Mouse (Mus musculus) gastrocnemius, postnatal 36 days (tissue): ENCODE data around the gene Tbck. TPM values are rescaled to one million over a fixed set of nuclear protein-coding genes. Genes with fewer than 3 reads are reported as not detected.

Source experiments
- DNase-seq, 2 experiments: peaks; one replicate each; pipeline ENCODE4 v3.0.0; 2022
- intact Hi-C: fragments of 180-260 bp; cut with DNase I; formaldehyde crosslinking; loops from one replicate; pipeline ENCODE4 v1.15.1; 2025
- total RNA-seq, 2 experiments: library from RNA; stranded (reverse); gene quantifications; 2 replicates each; pipeline ENCODE4 v1.2.3; 2021

Tbck gene
- total RNA-seq, 2 experiments from 2014 or later, result 7.6 TPM

DNA sequence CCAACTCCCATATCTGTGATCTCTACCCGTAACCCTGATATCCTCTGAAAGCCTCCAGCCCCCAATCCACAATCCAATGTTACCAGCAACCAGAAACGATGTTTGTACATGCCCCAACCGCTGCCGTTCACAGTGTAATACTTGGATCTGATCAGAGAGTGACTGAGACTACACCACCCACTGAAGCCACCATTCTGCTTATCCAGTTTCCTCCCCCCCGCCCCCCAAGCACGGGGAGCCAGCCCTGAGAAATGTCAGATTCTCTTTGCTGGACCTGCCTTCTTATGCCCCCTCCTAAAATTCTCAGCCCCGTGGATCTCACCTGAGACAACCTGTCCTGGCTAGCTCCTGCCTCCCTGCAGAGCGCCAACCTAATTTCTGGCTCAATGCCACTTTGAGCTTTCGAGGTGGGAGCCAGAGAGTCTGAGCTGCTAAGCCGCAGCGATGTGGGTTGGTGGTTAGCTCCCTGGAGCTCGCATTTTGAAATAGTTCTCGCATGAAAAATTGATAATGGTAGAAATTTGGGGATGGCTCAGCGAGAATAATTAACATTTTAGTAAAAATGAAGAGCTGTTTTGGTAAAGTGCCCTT is 180.5 kb downstream of the Tbck start:
- intact Hi-C loops, result no loop called here

DNA sequence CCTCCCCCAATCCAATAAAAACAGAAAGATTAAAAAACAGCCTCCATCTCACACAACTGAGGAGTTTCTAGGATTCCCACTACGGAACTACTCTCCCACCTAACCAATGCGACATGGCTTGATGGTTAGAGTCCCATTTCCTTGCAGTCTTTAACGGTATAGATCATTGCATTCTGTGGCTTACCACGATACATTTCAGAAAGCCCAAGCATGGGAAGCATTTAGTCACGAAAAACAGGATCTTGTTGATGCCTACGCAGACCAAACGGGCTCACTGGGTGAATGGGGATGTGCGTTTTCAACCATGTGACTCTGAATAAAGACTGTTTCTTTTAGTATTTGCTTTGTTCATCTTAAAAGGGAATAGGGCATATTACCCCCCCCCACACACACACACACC is 181.0 kb downstream of the Tbck start:
- DNase-seq, result no peak
- intact Hi-C loops, result no loop called here

More for the DNA sequence above, 180.5 kb downstream of the Tbck start:
- DNase-seq, result no peak

DNA sequence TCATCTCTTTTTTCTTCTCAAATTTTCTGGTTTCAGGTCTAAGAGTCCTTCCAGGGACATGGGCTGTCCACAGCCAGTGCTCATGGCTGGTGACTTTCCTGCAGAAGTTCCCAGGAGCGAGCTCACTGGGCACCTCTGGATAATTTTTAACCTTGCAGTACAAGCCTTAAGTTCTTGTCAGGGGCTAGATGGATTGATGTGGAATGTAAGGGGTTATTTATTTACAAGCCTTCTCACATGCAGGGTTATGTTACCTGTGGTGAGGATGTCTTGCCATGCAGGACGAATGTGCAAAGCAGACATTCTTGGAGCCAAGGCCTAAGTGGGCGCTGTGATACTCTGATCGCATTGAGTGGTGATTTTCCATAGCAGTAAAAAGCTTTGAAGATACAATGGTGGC is 181.7 kb downstream of the Tbck start:
- intact Hi-C loops, result no loop called here
- DNase-seq, result no peak

DNA sequence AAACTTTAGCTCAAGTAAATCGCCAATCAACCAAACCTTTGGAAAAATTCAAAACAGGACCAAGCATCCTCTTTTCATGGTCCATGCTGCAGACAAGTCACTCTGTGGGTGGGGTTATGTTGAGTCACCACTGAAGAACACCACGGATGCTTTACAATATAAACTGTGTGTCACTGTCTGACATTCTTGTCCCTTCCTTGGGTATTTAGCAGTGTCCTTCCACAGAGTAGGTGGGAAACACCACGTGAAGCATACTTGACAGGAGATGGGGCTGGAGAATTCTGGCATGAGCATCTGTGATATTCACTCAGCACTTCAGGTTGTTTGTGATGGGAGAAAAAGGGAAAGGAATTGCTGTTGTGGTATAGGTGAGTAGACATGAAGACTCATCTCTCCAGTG is 183.0 kb downstream of the Tbck start:
- intact Hi-C loops, result no loop called here
- DNase-seq, result no peak

DNA sequence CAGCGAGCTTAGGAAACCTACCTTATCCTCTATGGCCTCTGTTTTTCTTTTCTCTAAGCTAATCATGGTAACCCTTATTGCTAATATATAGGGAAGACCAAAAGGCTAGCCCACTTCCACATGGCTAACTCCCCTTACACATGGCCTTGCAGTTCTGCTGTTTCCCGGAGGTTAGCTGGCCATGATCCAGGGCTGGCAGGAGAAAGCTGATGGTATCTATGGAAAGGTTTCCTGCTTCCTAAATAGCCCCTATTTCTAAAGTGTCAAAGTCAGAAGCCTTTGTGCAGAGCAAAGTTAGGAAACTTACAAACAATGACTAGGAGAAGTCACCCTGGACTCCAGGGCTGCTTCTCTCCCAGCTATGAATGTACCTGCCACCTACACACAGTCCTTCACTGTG is 184.9 kb downstream of the Tbck start:
- no peak for DNase-seq
- intact Hi-C loops, result no loop called here

DNA sequence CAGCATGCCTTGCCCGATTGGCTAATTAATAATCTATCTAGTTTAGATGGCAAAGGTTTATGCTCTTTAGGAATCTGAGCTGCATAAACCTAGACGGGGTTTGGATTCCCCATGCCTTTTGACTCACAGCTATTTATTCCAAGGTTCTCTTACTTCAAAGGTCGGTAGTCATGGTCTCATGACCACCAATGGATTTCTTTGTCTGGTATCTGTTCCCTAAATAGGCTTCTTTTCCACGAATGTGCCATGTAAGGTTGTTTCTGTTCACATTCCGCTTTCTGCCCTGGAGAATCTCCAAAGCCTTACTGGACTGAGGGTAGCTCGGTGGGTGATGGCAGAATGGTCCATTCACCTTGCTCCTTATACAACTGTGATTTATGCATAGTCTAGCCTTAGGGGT is 186.1 kb downstream of the Tbck start:
- DNase-seq, result no peak
- intact Hi-C loops, result no loop called here

DNA sequence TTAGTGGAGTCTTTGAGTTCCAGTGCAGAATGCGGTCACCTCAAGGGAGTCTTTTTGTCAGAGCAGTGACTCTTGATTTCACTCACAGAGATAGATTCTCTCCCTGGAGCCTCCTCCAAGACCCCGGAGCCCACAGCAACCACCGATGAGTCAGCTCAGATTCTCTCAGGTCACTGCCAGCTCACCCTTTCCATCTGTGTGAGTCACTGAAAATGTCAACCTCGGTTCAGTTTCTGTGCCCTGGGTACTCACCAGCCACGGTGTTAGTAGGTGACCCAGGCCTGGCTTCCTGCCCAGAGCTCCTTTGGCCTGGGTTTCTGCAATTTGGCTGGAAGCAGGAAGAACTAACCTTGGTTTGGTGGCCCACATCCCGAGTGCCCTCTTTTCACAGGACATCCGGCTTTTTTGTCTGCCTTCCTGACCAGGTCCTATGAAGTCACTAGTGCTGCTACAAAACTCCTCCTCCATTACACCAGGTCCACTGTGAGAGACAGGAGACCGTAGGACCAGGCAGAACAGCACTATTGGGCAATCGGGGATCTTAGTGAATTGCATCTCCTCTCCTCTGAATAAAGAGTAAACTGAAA is 187.5 kb downstream of the Tbck start:
- intact Hi-C loops, result no loop called here
- DNase-seq, result no peak

DNA sequence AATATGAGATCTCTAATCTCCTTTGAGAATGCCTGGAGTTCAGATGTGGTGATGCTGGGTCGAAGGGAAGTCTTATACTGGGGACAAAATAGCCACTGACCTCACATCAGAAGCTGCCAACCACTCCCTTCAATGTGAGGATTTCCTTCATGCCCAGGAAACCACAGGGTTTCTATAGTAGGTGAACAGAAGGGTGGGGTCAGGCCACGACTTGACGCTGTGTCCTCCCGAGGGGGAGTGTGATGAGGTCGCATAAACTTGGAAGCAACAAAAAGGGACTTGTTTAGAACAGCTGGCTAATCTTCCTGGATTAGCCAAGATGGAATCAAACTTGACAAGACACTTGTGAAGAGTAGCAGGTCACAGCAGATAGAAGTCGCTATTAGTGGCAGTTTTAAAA is 189.3 kb downstream of the Tbck start:
- intact Hi-C loops, result no loop called here
- DNase-seq, result no peak

DNA sequence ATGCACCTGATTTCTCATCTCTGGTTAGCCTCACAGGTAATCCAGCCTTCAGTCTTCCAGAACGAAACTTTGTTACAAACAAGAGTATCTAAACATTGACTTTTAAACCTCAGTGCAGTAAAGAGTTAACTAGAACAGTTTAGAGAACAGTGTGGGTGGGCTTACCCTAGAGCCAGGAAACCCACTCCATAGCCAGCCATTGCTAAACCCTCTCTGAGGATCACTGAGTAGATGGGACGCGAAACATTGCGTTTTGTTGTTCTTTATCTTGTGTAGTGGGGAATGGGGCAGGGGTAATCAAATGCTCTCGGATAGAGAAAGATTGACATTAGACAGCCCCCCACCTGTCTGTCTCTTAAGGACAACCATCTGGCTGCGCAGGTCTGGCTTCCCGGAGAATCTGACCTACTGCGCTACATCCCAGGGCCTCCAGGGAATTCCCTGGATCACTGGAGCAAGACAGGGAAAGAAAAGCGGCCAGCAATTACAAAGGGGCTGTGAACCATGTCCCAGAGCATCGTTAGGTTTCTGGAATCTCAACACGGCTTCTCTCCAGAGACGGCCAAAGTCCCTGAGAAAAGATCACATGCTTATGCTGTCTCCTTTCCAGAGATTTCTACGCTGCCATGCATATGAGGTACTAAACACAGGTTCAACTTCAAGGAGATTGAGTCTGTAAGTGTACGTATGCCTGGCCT is 192.2 kb downstream of the Tbck start:
- intact Hi-C loops, result no loop called here
- DNase-seq, result no peak

DNA sequence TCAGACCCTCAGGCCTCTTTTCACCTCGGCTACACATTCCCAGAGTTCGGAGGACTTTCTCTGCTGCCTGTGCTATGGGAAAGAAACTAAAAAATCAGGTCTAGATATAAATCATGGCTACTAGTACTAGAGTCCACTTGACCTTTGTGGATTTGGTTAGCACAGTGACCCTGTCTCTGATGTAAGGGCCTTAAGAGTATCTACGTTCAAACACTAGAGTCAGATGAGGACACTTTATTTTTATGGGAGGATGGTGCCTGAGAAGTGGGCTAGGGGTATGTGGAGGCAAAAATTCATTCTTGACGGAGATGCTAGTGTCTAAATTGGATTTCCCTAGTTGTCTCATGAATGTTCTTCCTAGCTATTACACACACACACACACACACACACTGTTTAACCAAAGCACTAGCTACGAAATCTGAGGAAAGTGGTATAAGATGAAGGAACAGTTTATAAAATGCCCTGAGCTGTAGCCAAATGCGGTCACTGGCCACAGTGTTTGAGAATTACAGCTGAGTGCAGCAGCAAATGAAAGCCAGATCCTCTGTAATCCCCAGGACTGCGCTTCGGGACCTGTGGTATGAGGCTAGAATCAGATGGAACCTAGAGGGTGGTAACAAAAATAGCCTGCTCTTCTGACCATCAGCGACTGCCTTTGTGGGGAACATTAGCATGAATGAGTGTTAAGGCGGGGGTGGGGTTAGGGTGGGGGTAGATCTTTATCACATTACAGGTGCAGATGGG is 193.2 kb downstream of the Tbck start:
- no peak for DNase-seq
- intact Hi-C loops, result no loop called here

DNA sequence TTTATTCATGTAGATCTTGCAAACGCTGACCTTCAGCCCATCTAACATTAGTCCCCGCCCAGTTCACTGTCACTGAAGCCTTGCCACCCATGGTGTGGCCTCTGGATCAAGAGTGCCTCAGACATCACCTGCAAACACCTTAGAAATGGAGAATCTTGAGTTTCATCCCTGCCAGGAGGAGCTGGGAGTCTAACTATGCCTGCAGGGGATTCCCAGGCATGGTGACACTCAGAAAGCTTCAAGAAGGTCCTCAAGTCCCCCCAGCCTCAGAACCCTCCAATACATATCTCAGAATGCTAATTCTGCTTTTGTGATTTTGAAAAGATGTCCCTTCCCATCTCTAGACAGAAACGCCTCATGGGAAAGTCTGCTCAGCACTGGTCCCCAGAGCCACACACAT is 196.4 kb downstream of the Tbck start:
- DNase-seq, result no peak
- intact Hi-C loops, result no loop called here

DNA sequence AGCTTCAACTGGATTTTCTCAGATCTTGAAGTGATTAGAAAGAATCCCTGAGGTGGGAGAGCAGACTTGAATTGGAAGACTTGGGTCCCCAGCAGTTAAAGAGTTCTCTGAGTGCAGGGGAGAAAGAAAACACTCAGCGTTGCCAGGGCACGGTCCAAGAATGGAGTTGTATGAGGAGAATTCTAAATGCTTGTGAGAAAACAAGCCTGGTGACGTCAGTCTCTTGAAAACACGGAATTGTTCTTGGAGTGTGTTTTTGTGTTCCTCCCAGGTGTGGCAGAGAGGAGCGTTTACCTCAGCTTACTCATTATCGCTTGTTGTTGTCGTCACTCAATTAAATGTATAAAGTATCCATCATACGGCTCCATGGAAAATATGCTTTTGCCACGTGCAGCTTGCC is 196.9 kb downstream of the Tbck start:
- intact Hi-C loops, result no loop called here
- no peak for DNase-seq

DNA sequence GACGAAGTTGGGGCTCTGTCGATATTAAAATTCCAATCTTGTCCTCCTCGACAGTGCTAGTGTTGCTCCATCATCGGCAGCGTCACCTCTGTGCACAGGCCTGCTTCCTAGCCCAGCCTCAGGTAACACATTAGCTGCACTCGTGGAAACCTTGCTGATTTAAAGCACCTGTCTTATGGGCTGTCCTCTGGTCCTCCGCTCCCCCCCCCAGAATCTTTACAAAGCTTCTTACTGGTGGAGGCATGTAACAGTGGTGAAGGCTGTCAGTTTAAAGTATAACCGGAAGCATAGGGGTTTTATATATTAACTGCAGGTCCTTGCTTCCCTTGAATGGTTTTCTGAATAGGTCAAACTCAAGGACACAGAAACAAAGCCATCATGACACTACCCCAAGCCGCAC is 199.3 kb downstream of the Tbck start:
- intact Hi-C loops, result no loop called here
- DNase-seq, result no peak

DNA sequence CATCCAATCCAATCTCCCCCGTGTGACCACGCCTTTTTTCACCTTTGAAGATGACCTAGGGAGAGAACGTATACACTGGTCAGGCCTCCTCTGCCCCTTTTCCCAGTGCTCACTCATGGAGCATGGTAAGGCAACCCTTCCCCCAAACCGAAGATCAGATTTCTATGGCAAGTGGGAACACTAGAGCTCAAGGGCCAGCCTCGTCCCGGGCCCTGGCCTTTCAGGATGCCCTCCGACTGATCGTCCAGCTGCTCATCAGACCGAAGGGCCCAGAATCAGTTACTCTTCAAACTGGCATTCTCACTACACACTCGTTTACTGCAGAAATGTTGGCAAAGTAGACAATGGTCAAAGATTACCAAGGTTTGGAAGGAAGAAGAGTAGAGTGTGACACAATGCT is 200.5 kb downstream of the Tbck start:
- intact Hi-C loops, result no loop called here
- DNase-seq, result no peak

DNA sequence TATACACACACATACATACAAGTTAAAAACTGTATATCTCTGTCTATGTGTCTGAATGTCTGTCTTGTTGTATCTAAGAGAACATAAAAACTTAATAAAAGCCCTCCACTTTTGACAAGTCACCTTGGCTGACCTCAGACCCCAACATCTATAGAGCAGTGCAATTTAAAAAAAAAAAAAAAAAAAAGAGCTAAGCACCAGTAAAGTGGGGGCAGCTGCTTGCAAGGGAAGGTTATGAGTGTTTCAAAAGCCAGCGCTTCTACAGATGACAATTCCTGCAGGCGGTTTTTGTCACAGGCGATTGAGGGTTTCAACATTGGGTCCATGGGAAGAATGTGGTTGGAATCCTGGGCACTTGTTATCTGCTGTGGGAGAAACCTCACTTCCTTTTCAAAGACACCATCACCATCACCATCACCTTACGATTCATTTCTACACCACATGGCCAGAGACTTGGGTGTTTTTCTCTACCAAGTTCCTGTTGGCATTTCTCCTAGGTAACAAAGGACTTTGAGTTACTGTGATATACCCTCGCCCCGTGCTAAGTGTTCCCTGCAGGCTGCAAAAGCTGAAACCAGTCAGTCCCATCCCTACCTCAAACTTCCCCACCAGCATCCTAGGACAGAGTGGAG is 202.6 kb downstream of the Tbck start:
- no peak for DNase-seq
- intact Hi-C loops, result no loop called here

DNA sequence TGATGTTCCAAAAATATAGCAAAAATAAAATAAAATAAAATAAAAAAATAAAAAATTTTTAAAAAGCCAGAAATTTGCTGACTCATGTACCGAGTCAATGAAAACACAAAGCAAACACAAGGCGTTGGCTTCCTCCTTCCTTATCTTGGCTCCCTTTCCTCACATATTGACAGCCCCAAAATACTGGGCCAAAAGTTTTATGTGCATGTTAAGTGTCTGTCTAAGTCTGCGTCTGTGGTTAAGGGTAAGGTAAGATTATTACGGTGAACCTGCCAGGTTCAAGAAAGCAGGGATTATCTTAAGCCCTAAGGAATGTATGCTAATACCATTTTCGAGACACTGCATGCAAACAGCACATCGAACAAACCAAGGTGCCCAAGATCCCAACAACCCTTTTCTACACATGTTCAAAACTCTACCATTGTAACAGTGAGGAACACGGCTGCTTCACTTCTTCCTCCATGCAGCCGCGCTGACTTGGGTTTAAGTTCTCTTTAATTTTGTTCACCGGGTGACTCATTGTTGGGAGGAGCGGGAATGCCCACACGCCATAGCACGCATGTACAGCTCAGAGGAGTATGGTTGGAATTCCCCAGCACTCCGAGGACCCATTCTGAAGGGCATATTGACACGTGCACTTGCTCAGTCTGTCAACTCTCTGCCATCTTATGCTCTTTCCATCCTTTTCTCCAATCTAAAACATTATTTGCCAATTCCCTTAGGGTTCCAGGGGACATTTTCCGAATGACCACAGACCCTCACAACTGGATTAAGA is 203.3 kb downstream of the Tbck start:
- no peak for DNase-seq
- intact Hi-C loops, result no loop called here
